Mouse (Mus musculus): ENCODE data around the gene Hoxd11. TPM values are rescaled to one million over a fixed set of nuclear protein-coding genes. Genes with fewer than 3 reads are reported as not detected.

The Hoxd11 gene
- polyA plus RNA-seq, 1 experiment, result not detected

- no peak for DNase-seq
- Histone ChIP-seq H3K4me3 (replicated peaks; ENCODE audit: extremely low read depth, low read depth, low read length) (no peak overlapping the region), H3K4me1 (ENCODE audit: control insufficient read depth, insufficient read depth, low read length) (no peaks in the 10 kb centered on the region)
- 3% methylated on average over 23 of the region's 23 CpGs for WGBS
- TF ChIP-seq POLR2A (IDR thresholded peaks at IDR 0.05; ENCODE audit: borderline replicate concordance, extremely low read depth, low read depth, low read length) (no peak), CTCF (IDR thresholded peaks at IDR 0.05; ENCODE audit: insufficient read depth, low read length) (no peak)
Measured at GRCm38 (mm10) chr2:74679980-74680379, 623 bp downstream of the Hoxd11 start.

DNA sequence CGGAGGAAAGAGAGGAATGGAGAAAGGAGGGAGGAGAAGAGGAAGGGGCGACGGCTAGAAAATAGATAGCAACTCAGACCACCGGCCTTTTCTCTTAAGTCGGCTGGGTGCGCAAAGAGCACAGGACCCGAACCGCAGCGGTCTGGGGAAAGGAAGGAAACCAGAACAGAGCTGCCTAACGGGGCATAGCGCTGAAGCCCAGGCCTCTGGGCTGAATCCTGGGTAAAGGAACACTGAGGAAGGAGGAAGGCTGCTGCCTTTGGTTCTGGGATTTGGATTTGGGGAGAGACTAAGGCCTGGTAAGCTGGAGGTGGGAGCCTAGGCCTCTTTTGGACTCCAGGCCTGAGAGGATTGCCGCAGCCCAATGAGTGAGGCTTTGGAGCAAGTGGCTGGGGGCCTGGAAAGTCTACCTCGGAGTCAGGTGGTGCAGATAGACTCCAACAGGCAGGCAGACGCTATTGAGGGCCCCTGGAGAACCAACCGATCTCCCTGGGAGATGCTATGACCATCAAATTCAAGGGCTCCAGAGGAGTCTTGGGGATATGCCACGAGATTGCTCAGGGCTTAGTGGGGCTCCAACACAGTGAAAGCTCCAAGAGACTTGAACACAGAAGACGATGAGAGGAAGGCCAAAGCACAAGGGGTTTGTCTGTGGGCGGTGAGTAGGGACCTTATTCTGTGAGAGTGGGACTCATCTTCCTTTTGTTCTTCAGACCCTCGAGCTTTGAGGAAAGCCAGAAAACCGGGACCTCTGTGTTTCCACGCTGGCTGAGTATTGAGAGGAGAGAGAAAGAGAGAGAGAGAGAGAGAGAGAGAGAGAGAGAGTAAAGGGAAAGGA lies 1.4 kb downstream of the Hoxd11 start:
- 6% methylated on average over 21 of the region's 21 CpGs for WGBS
- DNase-seq, result no peak
- Histone ChIP-seq H3K4me1 (ENCODE audit: control insufficient read depth, insufficient read depth, low read length) (no peaks in the 10 kb centered on the region), H3K4me3 (replicated peaks; ENCODE audit: extremely low read depth, low read depth, low read length) (no peak overlapping the region)
- TF ChIP-seq POLR2A (IDR thresholded peaks at IDR 0.05; ENCODE audit: borderline replicate concordance, extremely low read depth, low read depth, low read length) (no peak), CTCF (IDR thresholded peaks at IDR 0.05; ENCODE audit: insufficient read depth, low read length) (no peak)

DNA sequence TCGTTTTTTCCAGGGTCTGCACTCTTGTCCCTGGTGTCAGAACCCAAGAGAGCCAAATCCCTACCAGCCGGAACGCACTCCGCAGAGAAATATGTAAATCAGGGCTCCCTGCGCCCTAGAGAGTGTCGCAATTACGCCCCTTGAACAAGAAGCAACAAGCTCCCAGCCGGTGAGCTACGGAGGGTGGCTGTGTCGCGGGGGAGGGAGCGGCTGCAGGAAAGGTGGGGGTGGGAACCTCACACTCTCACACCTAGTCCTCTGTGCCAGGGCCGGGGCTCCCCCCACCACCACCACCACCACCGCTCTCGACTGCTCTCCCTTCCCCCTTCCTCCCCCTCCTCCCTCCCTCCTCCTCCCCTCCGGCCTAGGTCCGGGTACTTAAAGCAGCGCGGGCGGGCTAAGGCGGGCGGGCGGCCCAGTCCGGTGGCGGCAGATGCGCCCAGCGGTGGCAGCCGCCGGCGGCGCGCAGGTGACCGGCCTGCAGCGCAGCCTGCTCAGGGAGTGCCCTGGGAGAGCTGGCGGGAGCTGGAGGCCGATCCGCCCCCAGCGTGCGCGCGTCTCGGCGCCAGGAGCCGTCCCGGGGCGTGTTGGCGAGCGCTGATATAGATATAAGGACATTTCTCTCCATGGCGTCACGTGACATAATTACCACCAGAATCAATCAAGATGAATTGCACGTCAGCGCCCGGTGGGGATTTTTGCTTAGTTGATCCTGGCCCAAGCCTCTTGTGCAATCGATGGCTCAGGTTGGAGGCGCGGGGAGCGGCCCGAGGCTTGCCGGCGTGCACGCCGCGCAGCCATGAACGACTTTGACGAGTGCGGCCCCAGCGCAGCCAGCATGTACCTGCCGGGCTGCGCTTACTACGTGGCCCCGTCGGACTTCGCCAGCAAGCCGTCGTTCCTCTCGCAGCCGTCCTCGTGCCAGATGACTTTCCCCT lies 2.5 kb downstream of the Hoxd11 start:
- H3K4me3 ChIP-seq (replicated peaks; ENCODE audit: extremely low read depth, low read depth, low read length), result no peak overlapping the region
- TF ChIP-seq POLR2A (IDR thresholded peaks at IDR 0.05; ENCODE audit: borderline replicate concordance, extremely low read depth, low read depth, low read length), result no peak
- TF ChIP-seq CTCF (IDR thresholded peaks at IDR 0.05; ENCODE audit: insufficient read depth, low read length), result no peak
- DNase-seq, result no peak
- no peaks in the 10 kb centered on the region for H3K4me1 ChIP-seq (ENCODE audit: control insufficient read depth, insufficient read depth, low read length)
- WGBS, result 1% methylated on average over 78 of the region's 78 CpGs

DNA sequence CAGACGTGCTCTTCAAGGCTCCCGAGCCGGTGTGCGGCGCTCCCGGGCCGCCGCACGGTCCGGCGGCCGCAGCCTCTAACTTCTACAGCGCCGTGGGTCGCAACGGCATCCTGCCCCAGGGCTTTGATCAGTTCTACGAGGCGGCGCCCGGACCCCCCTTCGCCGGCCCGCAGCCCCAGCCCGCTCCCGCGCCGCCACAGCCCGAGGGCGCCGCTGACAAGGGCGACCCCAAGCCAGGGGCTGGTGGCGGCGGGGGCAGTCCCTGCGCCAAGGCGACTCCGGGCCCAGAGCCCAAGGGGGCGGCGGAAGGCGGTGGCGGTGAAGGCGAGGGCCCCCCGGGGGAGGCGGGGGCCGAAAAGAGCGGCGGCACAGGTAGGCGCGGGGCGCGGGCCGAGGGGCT lies 3.4 kb downstream of the Hoxd11 start:
- Histone ChIP-seq H3K4me3 (replicated peaks; ENCODE audit: extremely low read depth, low read depth, low read length) (no peak overlapping the region), H3K4me1 (ENCODE audit: control insufficient read depth, insufficient read depth, low read length) (no peaks in the 10 kb centered on the region)
- no peak for DNase-seq
- TF ChIP-seq CTCF (IDR thresholded peaks at IDR 0.05; ENCODE audit: insufficient read depth, low read length) (no peak), POLR2A (IDR thresholded peaks at IDR 0.05; ENCODE audit: borderline replicate concordance, extremely low read depth, low read depth, low read length) (no peak)
- WGBS, result 4% methylated on average over 50 of the region's 51 CpGs

GRCm38 (mm10) chr2:74683471-74683951 lies 4.2 kb downstream of the Hoxd11 start:
- no peak for TF ChIP-seq CTCF (IDR thresholded peaks at IDR 0.05; ENCODE audit: insufficient read depth, low read length)
- TF ChIP-seq POLR2A (IDR thresholded peaks at IDR 0.05; ENCODE audit: borderline replicate concordance, extremely low read depth, low read depth, low read length), result no peak
- DNase-seq, result no peak
- Histone ChIP-seq H3K4me3 (replicated peaks; ENCODE audit: extremely low read depth, low read depth, low read length) (no peak overlapping the region), H3K4me1 (ENCODE audit: control insufficient read depth, insufficient read depth, low read length) (no peaks in the 10 kb centered on the region)
- 3% methylated on average over 18 of the region's 18 CpGs for WGBS

- no peak for DNase-seq
- Histone ChIP-seq H3K4me1 (ENCODE audit: control insufficient read depth, insufficient read depth, low read length) (no peaks in the 10 kb centered on the region), H3K4me3 (replicated peaks; ENCODE audit: extremely low read depth, low read depth, low read length) (no peak overlapping the region)
- TF ChIP-seq CTCF (IDR thresholded peaks at IDR 0.05; ENCODE audit: insufficient read depth, low read length), result no peak
- TF ChIP-seq POLR2A (IDR thresholded peaks at IDR 0.05; ENCODE audit: borderline replicate concordance, extremely low read depth, low read depth, low read length), result no peak
- WGBS, result 5% methylated on average over 12 of the region's 12 CpGs
Measured at GRCm38 (mm10) chr2:74684106-74684505, 4.7 kb downstream of the Hoxd11 start.

GRCm38 (mm10) chr2:74685059-74685603 lies 5.8 kb downstream of the Hoxd11 start:
- TF ChIP-seq CTCF (IDR thresholded peaks at IDR 0.05; ENCODE audit: insufficient read depth, low read length) (no peak), POLR2A (IDR thresholded peaks at IDR 0.05; ENCODE audit: borderline replicate concordance, extremely low read depth, low read depth, low read length) (no peak)
- 28% methylated on average over 4 of the region's 4 CpGs for WGBS
- H3K4me3 ChIP-seq (replicated peaks; ENCODE audit: extremely low read depth, low read depth, low read length), result no peak overlapping the region
- no peak for DNase-seq
- no peaks in the 10 kb centered on the region for H3K4me1 ChIP-seq (ENCODE audit: control insufficient read depth, insufficient read depth, low read length)

GRCm38 (mm10) chr2:74686301-74686987 lies 7.1 kb downstream of the Hoxd11 start:
- 10% methylated on average over 17 of the region's 17 CpGs for WGBS

More at GRCm38 (mm10) chr2:74686301-74686987, 7.1 kb downstream of the Hoxd11 start:
- TF ChIP-seq POLR2A (IDR thresholded peaks at IDR 0.05; ENCODE audit: borderline replicate concordance, extremely low read depth, low read depth, low read length), result no peak
- TF ChIP-seq CTCF (IDR thresholded peaks at IDR 0.05; ENCODE audit: insufficient read depth, low read length), result peak; percentile 31; the same call in 1 of the 2 replicates
- Histone ChIP-seq H3K4me1 (ENCODE audit: control insufficient read depth, insufficient read depth, low read length) (no peaks in the 10 kb centered on the region), H3K4me3 (replicated peaks; ENCODE audit: extremely low read depth, low read depth, low read length) (no peak overlapping the region)
- no peak for DNase-seq
